Mouse (Mus musculus) liver, adult 2 months (tissue): ENCODE measurements at regions not wholly inside any gene's neighbourhood (a gene's known extent, or its start where the extent isn't known, plus 50 kb on each side); places are given as distances from the start of the nearest gene placed in this dataset.

Source experiments
- DNase-seq: peaks from one replicate; pipeline ENCODE4 v3.0.0-alpha.2; 2011; ENCODE audit warnings: low read depth, low spot score; ENCODE audit errors: extremely low read depth
- H3K27ac ChIP-seq: fragments of 200-500 bp; replicated peaks from 2 replicates; pipeline ENCODE4 v1.5.1; 2012; ENCODE audit warnings: low read depth, mild to moderate bottlenecking, control low read depth, inconsistent platforms, low read length; ENCODE audit not compliant: insufficient read depth
- H3K27me3 ChIP-seq: fragments of 200-500 bp; 2 replicates; pipeline ENCODE4 v1.6.1; 2012; ENCODE audit warnings: mild to moderate bottlenecking, moderate library complexity, low read length, inconsistent platforms; ENCODE audit not compliant: control insufficient read depth, insufficient read depth
- H3K36me3 ChIP-seq: fragments of 200-500 bp; 2 replicates; pipeline ENCODE4 v1.6.1; 2012; ENCODE audit warnings: low read length, inconsistent platforms; ENCODE audit not compliant: control insufficient read depth, insufficient read depth
- H3K4me1 ChIP-seq: fragments of 200-500 bp; 2 replicates; pipeline ENCODE4 v1.6.1; 2011; ENCODE audit warnings: low read length; ENCODE audit not compliant: control insufficient read depth, insufficient read depth
- H3K4me3 ChIP-seq: fragments of 200-500 bp; 2 replicates; pipeline ENCODE4 v1.5.1; 2011; ENCODE audit warnings: low read depth, mild to moderate bottlenecking, control low read depth, low read length, moderate library complexity; ENCODE audit not compliant: insufficient read depth
- H3K79me2 ChIP-seq: fragments of 200-500 bp; 2 replicates; pipeline ENCODE4 v1.6.1; 2012; ENCODE audit warnings: inconsistent platforms, mild to moderate bottlenecking, low read length, moderate library complexity; ENCODE audit not compliant: control insufficient read depth, insufficient read depth
- H3K9ac ChIP-seq: fragments of 200-500 bp; 2 replicates; pipeline ENCODE4 v1.6.1; 2012; ENCODE audit warnings: low read depth, mild to moderate bottlenecking, control low read depth, inconsistent platforms, low read length
- CTCF ChIP-seq: fragments of 200-500 bp; IDR thresholded peaks from 2 replicates; pipeline ENCODE4 v1.5.1; 2011; ENCODE audit warnings: low read depth, low read length, control low read depth
- POLR2A ChIP-seq: fragments of 200-500 bp; IDR thresholded peaks from 2 replicates; pipeline ENCODE4 v1.6.1; 2011; ENCODE audit warnings: low read length, control low read depth; ENCODE audit not compliant: insufficient read depth; ENCODE audit errors: extremely low read depth
- WGBS: fragments of 180-500 bp; shearing (Covaris S2); methylation state at CpG from one replicate; pipeline ENCODE4 v1.1.7; 2018; 5-methylcytosine and 5-hydroxymethylcytosine counted together

GRCm38 (mm10) chr10:98779783-98780182 is 134.4 kb upstream of the Atp2b1 start:
- Histone ChIP-seq H3K36me3 (no peaks in the 10 kb centered on the region), H3K79me2 (no peaks in the 10 kb centered on the region), H3K9ac (no peak overlapping the region), H3K27ac (no peak overlapping the region), H3K27me3 (no peaks in the 10 kb centered on the region), H3K4me1 (peaks cover 5% of the 10 kb centered on the region; the same call in 1 of the 2 replicates), H3K4me3 (no peak overlapping the region)
- 81% methylated on average over 1 of the region's 1 CpGs for WGBS
- TF ChIP-seq CTCF (no peak), POLR2A (no peak)
- DNase-seq: no peak

DNA sequence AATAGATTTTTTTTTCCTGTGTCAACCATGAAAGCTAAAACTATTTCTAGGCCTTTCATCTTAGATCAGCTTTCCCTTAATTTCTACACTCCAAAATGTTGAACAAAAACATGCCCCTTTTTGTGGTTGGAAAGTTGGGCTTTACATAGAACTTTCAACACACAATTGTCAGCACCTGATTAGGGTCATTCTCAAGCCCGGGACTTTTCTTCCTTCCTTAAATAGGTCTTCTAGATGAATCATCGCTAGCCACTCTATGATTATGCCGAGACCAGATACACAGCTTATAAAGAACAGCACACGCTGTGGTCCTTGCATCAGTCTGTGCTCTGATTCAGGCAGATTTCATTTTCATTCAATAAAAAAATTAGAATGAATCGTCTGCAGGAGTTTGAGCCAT is 133.3 kb upstream of the Atp2b1 start:
- no peak for TF ChIP-seq CTCF
- no peak for TF ChIP-seq POLR2A
- no peaks in the 10 kb centered on the region for H3K79me2 ChIP-seq

GRCm38 (mm10) chr10:98781888-98782351 is 132.3 kb upstream of the Atp2b1 start:
- Histone ChIP-seq H3K4me1 (no peaks in the 10 kb centered on the region), H3K36me3 (no peaks in the 10 kb centered on the region), H3K27me3 (no peaks in the 10 kb centered on the region), H3K9ac (no peak overlapping the region), H3K4me3 (no peak overlapping the region), H3K79me2 (no peaks in the 10 kb centered on the region), H3K27ac (no peak overlapping the region)
- WGBS: 43% methylated on average over 3 of the region's 3 CpGs
- TF ChIP-seq POLR2A (no peak), CTCF (no peak)
- DNase-seq: no peak

More for the DNA sequence above, 133.3 kb upstream of the Atp2b1 start:
- Histone ChIP-seq H3K9ac (no peak overlapping the region), H3K36me3 (no peaks in the 10 kb centered on the region), H3K27me3 (no peaks in the 10 kb centered on the region), H3K27ac (no peak overlapping the region), H3K4me3 (no peak overlapping the region), H3K4me1 (peaks cover 2% of the 10 kb centered on the region; the same call in 1 of the 2 replicates)
- WGBS: 89% methylated on average over 5 of the region's 5 CpGs
- DNase-seq: no peak

- DNase-seq: no peak
- no peak for TF ChIP-seq POLR2A
- 69% methylated on average over 1 of the region's 1 CpGs for WGBS
Measured at GRCm38 (mm10) chr10:98785411-98785810, 128.8 kb upstream of the Atp2b1 start.

DNA sequence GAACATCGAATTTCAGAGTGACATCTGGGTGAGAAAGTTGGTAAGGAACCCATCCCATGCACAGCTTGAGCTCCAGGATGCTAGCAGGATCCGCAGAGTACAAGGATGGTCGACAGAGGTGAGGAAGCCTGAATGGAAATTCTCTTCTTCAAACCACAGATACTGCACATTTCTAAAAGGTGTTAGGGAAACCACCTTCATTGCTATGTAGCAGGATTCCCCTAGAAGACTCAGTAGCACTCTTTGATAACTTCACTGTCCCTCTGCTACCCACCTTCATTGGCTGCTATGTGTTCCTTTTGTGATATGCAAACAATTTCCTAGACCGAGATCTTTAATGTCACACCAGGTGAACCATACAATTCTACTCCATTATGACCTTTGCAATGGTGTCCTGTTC is 128.1 kb upstream of the Atp2b1 start:
- H3K4me3 ChIP-seq: no peak overlapping the region
- no peaks in the 10 kb centered on the region for H3K79me2 ChIP-seq
- no peaks in the 10 kb centered on the region for H3K36me3 ChIP-seq
- 77% methylated on average over 4 of the region's 4 CpGs for WGBS
- no peaks in the 10 kb centered on the region for H3K27me3 ChIP-seq
- no peak overlapping the region for H3K9ac ChIP-seq
- no peak overlapping the region for H3K27ac ChIP-seq
- TF ChIP-seq CTCF: no peak
- no peak for DNase-seq
- no peaks in the 10 kb centered on the region for H3K4me1 ChIP-seq

More at GRCm38 (mm10) chr10:98785411-98785810, 128.8 kb upstream of the Atp2b1 start:
- Histone ChIP-seq H3K79me2 (no peaks in the 10 kb centered on the region), H3K9ac (no peak overlapping the region), H3K27me3 (no peaks in the 10 kb centered on the region), H3K4me1 (no peaks in the 10 kb centered on the region), H3K27ac (no peak overlapping the region), H3K36me3 (no peaks in the 10 kb centered on the region), H3K4me3 (no peak overlapping the region)

- Histone ChIP-seq H3K27me3 (no peaks in the 10 kb centered on the region), H3K9ac (no peak overlapping the region), H3K27ac (no peak overlapping the region), H3K4me1 (no peaks in the 10 kb centered on the region; the same call in 1 of the 2 replicates), H3K36me3 (no peaks in the 10 kb centered on the region), H3K4me3 (no peak overlapping the region), H3K79me2 (no peaks in the 10 kb centered on the region)
- no peak for DNase-seq
- TF ChIP-seq POLR2A (no peak), CTCF (no peak)
- 98% methylated on average over 9 of the region's 9 CpGs for WGBS
Measured at GRCm38 (mm10) chr10:98789763-98790162, 124.4 kb upstream of the Atp2b1 start.
